Mouse (Mus musculus) liver, postnatal 0 days (tissue): Measurements from ENCODE around the gene Fxyd7.

Experiments used
- CTCF ChIP-seq: sonication (generic); IDR thresholded peaks from 2 replicates; pipeline ENCODE4 v1.5.1; 2016; ENCODE audit warnings: antibody characterized with exemption, low read depth
- EP300 ChIP-seq: IDR thresholded peaks from 2 replicates; pipeline ENCODE4 v1.6.1; 2016; ENCODE audit warnings: antibody characterized with exemption, low read depth, mild to moderate bottlenecking

GRCm38 (mm10) chr7:31074713-31075069 lies 23.4 kb upstream of the Fxyd7 start:
- TF ChIP-seq CTCF (no peak), EP300 (no peak)
